Mouse (Mus musculus) left cerebral cortex, postnatal 36 days (tissue): ENCODE measurements around the gene Rab4b. TPM values are rescaled to one million over a fixed set of nuclear protein-coding genes. Genes with fewer than 3 reads are reported as not detected.

Experiments
- DNase-seq, 2 experiments: peaks; one replicate each; pipeline ENCODE4 v3.0.0; 2021 to 2022; ENCODE audit warnings: low spot score in 2 of 2, mixed read lengths in 1 of 2
- intact Hi-C: fragments of 180-260 bp; cut with DNase I; formaldehyde crosslinking; loops from one replicate; pipeline ENCODE4 v1.15.1; 2025
- total RNA-seq, 2 experiments: library from RNA; stranded (reverse); gene quantifications; 2 replicates each; pipeline ENCODE4 v1.2.3; 2021

The Rab4b gene
- total RNA-seq, 2 experiments from 2014 or later, result 91.5 to 96.5 TPM

GRCm38 (mm10) chr7:27164112-27164947 is 14.4 kb downstream of the Rab4b start:
- intact Hi-C loops, result no loop called here
- DNase-seq, result no peak

DNA sequence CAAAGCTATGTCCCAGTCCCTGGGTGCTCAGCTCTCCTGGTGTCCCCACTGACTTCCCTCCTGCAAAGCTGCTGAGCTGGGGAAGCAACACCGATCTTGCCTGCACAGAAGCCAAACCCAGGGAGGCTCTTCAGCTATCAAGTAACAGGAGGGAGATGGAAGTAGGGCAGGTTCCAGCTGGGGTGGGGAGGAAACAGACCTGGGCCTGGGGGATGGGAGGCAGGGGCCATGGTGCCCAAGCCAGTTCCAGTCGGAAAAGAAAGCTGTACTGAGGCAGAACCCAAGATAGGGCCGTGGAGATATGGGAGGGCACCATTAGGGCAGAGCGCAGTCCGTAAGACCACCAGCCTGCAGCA is 15.3 kb downstream of the Rab4b start:
- intact Hi-C loops, result no loop called here

GRCm38 (mm10) chr7:27162780-27163449 is 15.8 kb downstream of the Rab4b start:
- DNase-seq, result no peak
- intact Hi-C loops, result no loop called here

More for the DNA sequence above, 15.3 kb downstream of the Rab4b start:
- DNase-seq, result no peak

DNA sequence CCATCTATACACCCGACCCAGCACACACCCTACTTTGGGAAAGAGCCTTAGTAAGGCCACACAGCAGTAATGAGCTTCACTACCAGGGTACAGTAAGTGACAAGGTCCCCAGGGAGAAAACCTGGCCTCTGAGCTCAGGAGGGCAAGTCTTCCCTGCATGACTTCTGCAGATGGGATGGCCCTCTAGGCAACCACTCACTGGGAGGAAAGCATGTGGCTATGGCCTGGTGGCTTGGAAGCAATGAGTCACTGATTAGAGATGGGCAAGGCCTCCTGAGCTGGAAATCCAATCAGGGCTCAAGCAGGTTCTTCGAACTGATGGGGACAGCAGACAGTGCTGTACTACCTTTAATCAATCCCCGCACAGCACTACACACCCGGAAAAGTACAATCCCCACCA is 17.0 kb downstream of the Rab4b start:
- DNase-seq, result no peak
- intact Hi-C loops, result no loop called here

DNA sequence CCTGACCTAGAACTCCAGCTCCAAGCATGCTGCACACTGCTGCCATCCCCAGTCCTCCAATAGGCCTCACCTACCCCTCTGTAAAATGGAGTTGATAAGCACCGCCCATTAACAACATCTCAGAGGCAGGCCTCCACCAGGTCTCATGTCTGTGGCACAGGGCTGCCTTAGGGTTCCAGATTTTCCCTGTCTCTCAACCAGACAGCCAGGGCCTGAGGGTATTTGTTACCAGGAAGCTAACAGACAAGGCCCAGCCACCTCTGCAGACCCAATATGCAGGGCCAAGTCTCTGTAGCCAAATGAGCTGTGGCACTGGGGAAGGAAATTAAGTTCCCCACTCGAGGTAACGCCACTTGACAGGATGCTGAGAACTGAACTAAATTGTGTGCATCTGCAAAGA is 17.8 kb downstream of the Rab4b start:
- no peak for DNase-seq

GRCm38 (mm10) chr7:27159882-27160281 is 18.8 kb downstream of the Rab4b start:
- DNase-seq, result peak; percentile 78 to 86
- intact Hi-C loops, result no loop called here

More for the DNA sequence above, 17.8 kb downstream of the Rab4b start:
- intact Hi-C loops, result no loop called here

GRCm38 (mm10) chr7:27159256-27159655 is 19.4 kb downstream of the Rab4b start:
- DNase-seq, result no peak
- intact Hi-C loops, result no loop called here

DNA sequence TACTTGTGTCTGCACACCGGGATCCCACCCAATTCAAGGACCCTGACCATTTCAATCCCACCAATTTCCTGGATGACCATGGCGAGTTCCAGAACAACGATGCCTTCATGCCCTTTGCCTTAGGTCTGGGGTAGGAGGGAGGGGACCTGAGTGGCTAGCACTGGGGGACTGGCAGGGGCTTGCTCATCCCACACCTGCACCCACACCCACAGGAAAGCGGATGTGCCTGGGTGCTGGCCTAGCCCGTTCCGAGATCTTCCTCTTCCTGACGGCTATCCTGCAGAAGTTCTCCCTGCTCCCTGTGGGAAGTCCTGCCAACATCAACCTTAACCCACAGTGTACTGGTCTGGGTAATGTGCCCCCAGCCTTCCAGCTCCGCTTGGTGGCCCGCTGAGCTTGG is 20.5 kb downstream of the Rab4b start:
- DNase-seq, result no peak
- intact Hi-C loops, result no loop called here

- intact Hi-C loops, result no loop called here
- peak; percentile 64 to 74 for DNase-seq
Observed at GRCm38 (mm10) chr7:27156005-27156404, 22.7 kb downstream of the Rab4b start.

GRCm38 (mm10) chr7:27153205-27153764 is 25.4 kb downstream of the Rab4b start, which contains the start of gene Cyp2t4:
TSS of gene Cyp2t4 (plus strand) at chr7:27153714.
- intact Hi-C loops, result no loop called here
- no peak for DNase-seq

DNA sequence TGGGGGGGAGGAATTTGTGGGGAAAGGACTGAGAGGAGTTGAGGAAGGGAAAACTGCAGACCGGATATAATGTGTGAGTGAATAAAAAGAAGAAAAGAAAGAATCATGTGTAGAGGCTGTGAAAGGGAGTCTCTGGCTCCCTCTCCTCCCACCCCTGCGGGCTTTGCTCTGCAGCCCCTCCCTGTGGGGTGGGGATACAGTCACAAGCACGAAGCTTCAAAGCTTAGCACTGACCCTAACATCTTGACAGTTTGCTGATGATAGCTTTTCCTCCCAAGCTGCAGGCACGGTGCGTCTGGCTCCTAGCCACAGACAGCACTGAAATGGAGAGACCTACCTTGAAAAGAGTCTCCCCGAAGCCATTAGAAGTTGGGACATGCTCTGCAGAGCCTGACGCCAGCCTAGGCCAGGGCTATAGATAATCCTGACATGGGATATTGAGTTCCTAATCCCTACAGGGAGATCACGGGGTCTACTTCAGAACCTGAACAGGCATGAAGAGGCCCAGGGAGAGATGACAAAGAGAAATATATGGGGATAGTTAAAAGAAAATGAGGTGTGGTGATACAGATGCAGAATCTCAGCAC is 42.2 kb downstream of the Rab4b start:
- intact Hi-C loops, result no loop called here
- DNase-seq, result no peak

GRCm38 (mm10) chr7:27133757-27134156 is 44.9 kb downstream of the Rab4b start:
- DNase-seq, result no peak
- intact Hi-C loops, result loop anchor here (5.0 kb wide), 1 partner anchor 154 kb away; no protein-coding TSS in a partner anchor

DNA sequence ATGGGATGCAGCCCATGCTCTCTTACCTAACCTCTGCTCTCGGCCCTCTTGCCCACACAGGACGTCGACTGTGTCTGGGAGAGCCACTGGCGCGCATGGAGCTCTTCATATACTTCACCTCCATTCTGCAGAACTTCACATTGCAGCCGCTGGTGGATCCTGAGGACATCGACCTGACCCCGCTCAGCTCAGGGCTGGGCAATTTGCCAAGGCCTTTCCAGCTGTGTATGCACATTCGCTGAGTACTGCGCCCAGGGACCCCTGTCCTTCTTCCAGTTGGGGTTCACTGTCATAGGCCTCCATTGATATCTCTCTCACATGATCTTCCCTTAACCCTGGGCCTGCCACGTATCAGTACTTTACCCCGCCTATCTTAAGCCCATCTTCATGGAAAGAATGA is 45.5 kb downstream of the Rab4b start:
- intact Hi-C loops, result loop anchor here (5.0 kb wide), 1 partner anchor 154 kb away; no protein-coding TSS in a partner anchor
- DNase-seq, result no peak

- intact Hi-C loops, result loop anchor here (5.0 kb wide), 1 partner anchor 155 kb away; no protein-coding TSS in a partner anchor
- DNase-seq, result peak in 1 of 2 experiments; percentile 39
Observed at GRCm38 (mm10) chr7:27132588-27132987, 46.1 kb downstream of the Rab4b start.

GRCm38 (mm10) chr7:27131387-27131786 is 47.3 kb downstream of the Rab4b start:
- no peak for DNase-seq
- intact Hi-C loops, result loop anchor here (5.0 kb wide), 1 partner anchor 156 kb away; no protein-coding TSS in a partner anchor

DNA sequence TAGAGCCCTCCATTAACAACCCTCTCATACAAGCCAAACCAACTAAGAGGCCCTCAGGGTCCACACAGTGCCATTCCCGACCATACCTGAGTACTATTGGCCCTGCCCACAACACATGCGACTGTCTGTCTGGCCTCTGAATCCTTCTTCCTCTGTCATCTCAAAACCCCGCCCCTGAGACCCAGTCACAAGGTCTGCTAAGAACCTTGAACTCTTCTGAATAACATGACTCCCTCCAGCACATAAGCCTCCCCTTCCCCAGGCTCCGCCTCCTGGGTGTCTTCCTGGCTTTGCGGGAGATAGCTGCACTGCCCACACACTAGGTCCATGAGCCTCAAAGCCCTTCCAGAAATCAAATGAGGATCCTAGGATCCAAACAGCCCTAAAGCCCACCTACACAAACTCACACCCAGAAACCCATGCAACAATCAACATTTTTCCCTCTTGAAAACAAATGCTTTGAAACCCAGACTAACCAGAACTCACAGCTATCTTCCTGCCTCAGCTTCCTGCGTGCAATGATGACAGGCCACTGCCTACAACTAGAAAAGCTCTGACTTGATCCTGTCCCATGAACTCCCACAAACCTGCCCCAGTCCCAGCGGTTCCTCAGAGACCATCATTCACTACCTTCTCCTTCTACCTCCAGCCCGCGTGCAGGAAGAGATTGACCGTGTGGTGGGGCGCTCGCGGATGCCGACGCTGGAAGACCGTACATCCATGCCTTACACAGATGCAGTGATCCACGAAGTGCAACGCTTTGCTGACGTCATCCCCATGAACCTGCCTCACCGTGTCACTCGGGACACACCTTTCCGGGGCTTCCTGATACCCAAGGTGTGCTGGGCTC is 48.0 kb downstream of the Rab4b start:
- intact Hi-C loops, result loop anchor here (5.0 kb wide), 1 partner anchor 157 kb away; no protein-coding TSS in a partner anchor
- no peak for DNase-seq

DNA sequence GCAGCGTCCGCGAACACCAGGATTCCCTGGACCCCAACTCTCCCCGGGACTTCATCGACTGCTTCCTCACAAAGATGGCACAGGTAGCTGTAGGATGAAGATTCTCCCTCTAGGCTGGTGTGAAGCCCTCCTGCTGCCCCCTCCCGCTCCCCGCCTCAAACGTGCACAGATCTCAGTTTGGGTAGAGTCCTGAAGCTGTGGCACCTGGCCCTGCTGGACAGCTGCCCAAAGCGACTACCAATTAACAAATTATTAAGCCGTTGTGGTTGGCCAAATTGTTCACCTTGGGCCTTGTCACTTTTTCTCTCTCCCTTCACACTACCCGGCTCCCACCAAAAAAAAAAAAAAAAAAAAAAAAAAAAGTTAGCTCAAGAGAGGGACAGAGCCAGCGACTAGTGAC is 48.9 kb downstream of the Rab4b start:
- no peak for DNase-seq
- intact Hi-C loops, result loop anchor here (5.0 to 10.0 kb wide), 3 partner anchors 65 to 355 kb away; no protein-coding TSS in a partner anchor

- DNase-seq, result no peak
- intact Hi-C loops, result loop anchor here (10.0 kb wide), 2 partner anchors 64 to 354 kb away; no protein-coding TSS in a partner anchor
Observed at GRCm38 (mm10) chr7:27128946-27129345, 49.8 kb downstream of the Rab4b start.

DNA sequence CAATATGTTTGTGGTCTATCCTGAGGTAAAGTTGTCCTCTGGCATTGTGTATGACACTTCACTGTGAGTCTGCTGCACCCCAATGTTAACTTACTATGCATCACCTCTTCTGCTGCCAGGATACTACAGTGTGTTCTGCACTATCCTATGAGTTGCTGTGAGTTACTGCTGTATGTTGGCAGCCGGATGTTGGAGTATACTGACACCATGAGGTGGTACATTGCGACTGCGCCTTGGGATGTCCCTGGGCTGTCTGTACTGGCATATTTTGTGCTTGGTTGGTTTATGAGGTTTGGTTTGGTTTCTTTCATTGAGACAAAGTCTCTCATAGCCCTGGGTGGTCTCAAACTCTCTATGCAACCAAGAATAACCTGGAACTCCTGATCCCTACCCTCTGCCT is 50.5 kb downstream of the Rab4b start:
- intact Hi-C loops, result loop anchor here (10.0 kb wide), 2 partner anchors 63 to 353 kb away; no protein-coding TSS in a partner anchor
- DNase-seq, result peak; percentile 13 to 22
